Mouse (Mus musculus): Measurements from ENCODE around the gene Metrnl.

Gene Metrnl

GRCm38 (mm10) chr11:121740906-121741305 is 39.6 kb downstream of the Metrnl start:
- DNase-seq = no peak

- peak; percentile 32 for DNase-seq
Measured at GRCm38 (mm10) chr11:121741433-121741832, 40.1 kb downstream of the Metrnl start.

- DNase-seq = no peak
Measured at GRCm38 (mm10) chr11:121743113-121743512, 41.8 kb downstream of the Metrnl start.

GRCm38 (mm10) chr11:121743915-121744628 is 42.7 kb downstream of the Metrnl start:
- DNase-seq = no peak

- DNase-seq = no peak
Measured at GRCm38 (mm10) chr11:121746941-121747494, 45.7 kb downstream of the Metrnl start.

GRCm38 (mm10) chr11:121748003-121748684 is 46.8 kb downstream of the Metrnl start:
- DNase-seq = no peak
